Mouse (Mus musculus) layer of hippocampus, adult 8-10 months (tissue): ENCODE results near the gene Vmn1r151. TPM values are rescaled to one million over a fixed set of nuclear protein-coding genes. Genes with fewer than 3 reads are reported as not detected.
"Not testable (repeated sequence)": the region's sequence is repeated elsewhere in the genome, so short reads cannot be mapped to it uniquely, and the experiment has no call there.

Experiments
- DNase-seq, 2 experiments: peaks; one replicate each; pipeline ENCODE4 v3.0.0; 2022; ENCODE audit warnings: low spot score in 2 of 2
- total RNA-seq, 4 experiments: library from RNA; stranded (reverse); gene quantifications; 2 replicates each; pipeline ENCODE4 v1.2.4; 2022

Vmn1r151 gene
- total RNA-seq = not detected

- DNase-seq = not testable (repeated sequence)
These were observed at the start of gene Vmn1r151 for GRCm38 (mm10) chr7:22499578-22499977. Gene Vmn1r151 (minus strand): TSS chr7:22499678.

GRCm38 (mm10) chr7:22534787-22535186, 35.3 kb upstream of the Vmn1r151 start, which contains the start of gene Gm8677:
Gene Gm8677 (minus strand): TSS chr7:22534887.
- DNase-seq = not testable (repeated sequence)

- not testable (repeated sequence) for DNase-seq
These were observed 23.2 kb upstream of the Vmn1r151 start, which contains the start of gene Vmn1r152 for GRCm38 (mm10) chr7:22522667-22523066. Gene Vmn1r152 (plus strand): TSS chr7:22522967.

- not testable (repeated sequence) for DNase-seq
These were observed 35.5 kb downstream of the Vmn1r151 start, which contains the start of gene Gm10665 for GRCm38 (mm10) chr7:22463975-22464374. Gene Gm10665 (minus strand): TSS chr7:22464075.

Other genes starting within 250 kb of the Vmn1r151 start
- not detected for gene Gm4187, start 170.0 kb downstream of the Vmn1r151 start, total RNA-seq
- gene Gm8660, start 128.6 kb downstream of the Vmn1r151 start, total RNA-seq = not detected
- gene Vmn1r148, start 86.1 kb downstream of the Vmn1r151 start, total RNA-seq = not detected
- not detected for gene Vmn1r149, start 61.4 kb downstream of the Vmn1r151 start, total RNA-seq
- gene Gm10665, start 35.6 kb downstream of the Vmn1r151 start, total RNA-seq = not detected
- gene Vmn1r152, start 23.3 kb upstream of the Vmn1r151 start, total RNA-seq = not detected
- gene Gm8677, start 35.2 kb upstream of the Vmn1r151 start, total RNA-seq = not detected
- gene Gm4201, start 65.7 kb upstream of the Vmn1r151 start, total RNA-seq = not detected
- gene Gm4565, start 88.4 kb upstream of the Vmn1r151 start, total RNA-seq = not detected
- gene Vmn1r155, start 158.3 kb upstream of the Vmn1r151 start, total RNA-seq = not detected
- gene Gm8693, start 192.6 kb upstream of the Vmn1r151 start, total RNA-seq = not detected
- gene Gm4567, start 220.0 kb upstream of the Vmn1r151 start, total RNA-seq = not detected